Mouse (Mus musculus) lung, adult 18-20 months (tissue): ENCODE results near the gene Mettl27.
A peak's percentile ranks its signal among the peaks of the same experiment; 100 is the strongest.
"Not testable (repeated sequence)": the region's sequence is repeated elsewhere in the genome, so short reads cannot be mapped to it uniquely, and the experiment has no call there.

Experiments used
- DNase-seq, 2 experiments: peaks; one replicate each; pipeline ENCODE4 v3.0.0; 2022; ENCODE audit warnings: mixed read lengths in 2 of 2

Mettl27 gene

GRCm38 (mm10) chr5:134921106-134921505 is 11.1 kb upstream of the Mettl27 start:
- DNase-seq: no peak

DNA sequence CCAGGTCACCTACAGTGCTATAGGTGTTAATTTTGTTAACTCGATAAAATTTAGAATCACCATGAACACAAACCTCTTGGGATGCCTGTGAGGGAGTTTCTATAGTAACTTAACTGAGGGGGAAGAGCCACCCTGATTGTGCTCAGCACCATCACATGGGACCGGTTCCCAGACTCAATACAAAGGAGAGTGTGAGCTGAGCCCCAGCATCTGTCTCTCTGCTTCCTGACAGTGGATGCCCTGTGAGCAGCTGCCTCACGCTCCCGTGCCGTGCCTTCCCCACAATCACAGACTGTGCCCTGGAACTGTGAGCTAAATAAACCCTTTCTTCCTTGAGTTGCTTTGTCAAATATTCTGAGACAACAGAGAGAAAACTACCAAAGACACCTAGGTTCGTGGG is 9.0 kb upstream of the Mettl27 start:
- no peak for DNase-seq

- DNase-seq: no peak
These were observed 5.4 kb upstream of the Mettl27 start for GRCm38 (mm10) chr5:134926726-134927125.

- no peak for DNase-seq
These were observed 2.2 kb upstream of the Mettl27 start for GRCm38 (mm10) chr5:134929988-134930387.

- DNase-seq: peak; percentile 74 to 85
These were observed 722 bp downstream of the Mettl27 start for GRCm38 (mm10) chr5:134932903-134933276.

DNA sequence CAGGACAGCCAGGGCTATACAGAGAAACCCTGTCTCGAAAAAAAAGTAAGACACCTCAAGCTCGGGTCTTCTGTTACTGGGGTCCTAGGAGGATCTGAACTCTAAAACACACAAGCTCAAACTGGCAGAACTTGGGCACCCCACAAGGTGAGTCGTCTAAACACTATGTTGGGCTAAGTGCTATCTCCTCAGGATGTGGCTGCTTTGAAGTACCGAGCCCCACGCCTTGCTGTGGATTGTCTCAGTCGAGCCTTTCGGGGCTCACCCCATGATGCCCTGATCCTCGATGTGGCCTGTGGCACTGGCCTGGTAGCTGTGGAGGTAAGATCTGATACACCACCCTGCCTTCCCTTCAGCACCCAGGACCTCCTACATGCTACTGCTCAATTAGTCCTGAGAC is 1.1 kb downstream of the Mettl27 start:
- no peak for DNase-seq

DNA sequence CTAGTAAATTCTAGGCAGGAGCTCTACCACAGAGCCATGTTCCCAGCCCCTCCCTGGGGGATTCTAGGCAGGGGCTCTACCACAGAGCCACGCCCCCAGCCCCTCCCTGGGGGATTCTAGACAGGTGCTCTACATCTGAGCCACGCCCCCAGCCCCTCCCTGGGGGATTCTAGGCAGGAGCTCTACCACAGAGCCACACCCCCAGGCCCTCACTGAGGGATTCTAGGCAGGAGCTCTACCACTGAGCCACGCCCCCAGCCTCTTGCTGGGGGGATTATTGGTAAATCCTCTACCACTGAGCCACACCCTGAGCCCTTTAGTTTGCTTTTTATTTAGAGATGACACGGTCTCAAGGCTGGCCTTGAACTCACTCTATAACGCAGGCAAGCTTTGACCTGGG is 1.5 kb downstream of the Mettl27 start:
- DNase-seq: not testable (repeated sequence)

- no peak for DNase-seq
These were observed 2.5 kb downstream of the Mettl27 start for GRCm38 (mm10) chr5:134934666-134935065.

DNA sequence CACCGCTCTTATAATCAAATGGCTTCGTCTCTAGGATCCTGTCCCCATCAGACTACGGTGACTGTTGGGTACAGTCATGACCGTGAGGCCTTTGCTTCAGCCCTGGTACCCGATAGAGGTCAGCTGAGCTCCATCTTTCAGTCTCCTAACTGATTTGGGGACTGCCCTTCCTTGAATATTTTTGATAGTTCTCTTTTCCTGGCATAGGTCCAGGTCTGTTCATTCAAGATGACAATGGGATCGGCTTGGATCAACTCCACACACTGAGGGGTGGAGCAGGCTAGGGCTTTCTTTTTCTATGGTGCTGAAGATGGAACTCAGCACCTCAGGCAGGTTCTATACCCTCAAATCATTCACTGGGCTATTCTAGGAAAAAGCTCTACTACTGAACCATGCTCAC is 3.9 kb downstream of the Mettl27 start:
- DNase-seq: no peak

DNA sequence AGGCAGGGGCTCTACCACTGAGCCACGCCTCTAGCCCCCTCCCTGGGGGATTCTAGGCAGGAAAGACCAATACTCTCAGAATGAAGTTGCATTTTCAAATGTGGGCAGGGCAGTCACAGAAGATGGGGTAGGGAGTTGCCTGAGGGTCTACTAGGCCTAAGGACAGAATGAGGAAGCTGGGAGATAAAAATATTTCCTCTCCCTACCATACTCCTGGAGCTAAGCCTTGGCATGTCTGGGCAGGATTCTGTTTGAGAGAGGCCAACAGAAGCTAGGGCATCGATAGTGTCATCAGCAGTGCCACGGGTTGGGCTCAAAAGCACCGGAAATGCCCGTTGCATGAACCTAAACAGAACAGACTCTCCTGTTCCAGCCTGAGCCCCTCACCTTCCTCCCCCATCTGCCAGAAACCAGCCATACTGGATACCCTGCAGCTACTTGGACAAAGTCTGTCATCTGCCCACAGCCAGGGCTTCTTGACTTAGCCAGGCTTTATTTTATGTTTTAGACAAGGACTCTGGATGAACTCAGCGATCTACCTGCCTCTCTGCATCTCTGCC is 4.5 kb downstream of the Mettl27 start:
- DNase-seq: no peak

DNA sequence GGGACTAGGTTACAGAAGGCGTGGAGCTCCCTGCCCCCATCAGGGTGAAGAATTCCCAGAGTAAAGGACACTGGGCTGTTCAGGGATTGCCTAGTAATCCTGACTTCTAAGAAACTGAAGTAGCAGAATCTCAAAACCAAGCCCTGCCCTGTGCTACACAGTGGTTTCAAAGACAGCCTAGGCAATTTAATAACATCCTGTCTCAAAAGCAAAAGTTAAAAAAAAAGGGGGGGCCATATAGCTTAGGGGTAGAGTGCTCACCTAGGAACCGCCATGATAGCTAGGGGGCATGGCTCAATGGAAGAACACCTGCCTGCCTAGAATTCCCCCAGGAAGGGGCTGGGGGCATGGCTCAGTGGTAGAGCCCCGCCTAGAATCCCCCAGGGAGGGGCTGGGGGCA is 6.9 kb downstream of the Mettl27 start:
- no peak for DNase-seq

- not testable (repeated sequence) for DNase-seq
These were observed 7.4 kb downstream of the Mettl27 start for GRCm38 (mm10) chr5:134939554-134939953.

DNA sequence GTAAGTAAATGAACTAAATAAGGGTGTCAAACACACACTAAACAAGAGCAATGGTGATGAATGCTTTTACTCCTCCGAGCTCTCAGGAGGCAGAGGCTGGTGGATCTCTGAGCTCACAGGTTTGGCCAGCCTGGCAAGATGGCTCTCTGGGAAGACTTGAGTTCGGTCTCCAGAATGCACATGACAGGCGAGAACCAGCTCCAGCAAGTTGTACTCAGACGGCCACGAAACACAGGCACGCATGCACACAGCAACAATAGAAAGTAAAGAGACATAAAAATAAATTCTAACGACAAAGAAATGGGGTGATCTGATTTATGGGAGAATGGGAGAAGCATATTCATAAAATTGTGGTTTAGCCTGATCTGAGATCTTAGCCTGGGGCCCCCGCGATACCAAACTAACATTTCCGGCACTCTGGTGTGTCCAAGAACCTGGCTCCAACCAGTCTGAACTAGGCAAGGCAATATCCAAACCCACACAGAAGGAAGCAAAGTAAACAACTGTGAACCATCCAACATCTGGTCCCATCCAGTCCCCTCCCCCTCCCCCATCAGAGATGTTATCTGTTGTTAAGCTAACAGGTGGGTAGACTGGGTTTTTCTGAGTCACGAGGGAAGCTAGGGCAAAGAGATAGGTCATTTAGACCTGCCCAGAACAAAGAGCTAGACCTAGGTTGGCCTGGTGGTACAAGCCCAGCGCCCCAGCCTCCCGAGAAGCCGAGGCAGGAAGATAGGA is 9.5 kb downstream of the Mettl27 start:
- DNase-seq: no peak

DNA sequence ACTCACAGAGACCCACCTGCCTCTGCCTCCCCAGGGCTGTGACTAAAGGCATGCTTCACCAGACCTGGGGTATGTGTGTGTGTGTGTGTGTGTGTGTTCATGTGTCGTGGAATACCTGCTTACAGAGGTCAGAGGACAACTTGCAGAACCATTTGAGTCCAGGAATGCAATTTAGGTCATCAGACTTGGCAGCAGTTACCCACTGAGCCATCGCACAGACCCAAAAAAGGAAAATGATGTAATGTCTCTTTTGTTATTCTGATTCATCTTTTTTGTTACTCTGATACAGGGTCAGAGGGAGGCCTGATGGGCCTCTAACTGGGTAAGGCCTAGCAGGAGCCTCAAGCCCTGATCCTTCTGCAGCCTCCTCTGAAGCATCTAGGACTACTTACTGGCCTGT is 10.6 kb downstream of the Mettl27 start:
- no peak for DNase-seq

DNA sequence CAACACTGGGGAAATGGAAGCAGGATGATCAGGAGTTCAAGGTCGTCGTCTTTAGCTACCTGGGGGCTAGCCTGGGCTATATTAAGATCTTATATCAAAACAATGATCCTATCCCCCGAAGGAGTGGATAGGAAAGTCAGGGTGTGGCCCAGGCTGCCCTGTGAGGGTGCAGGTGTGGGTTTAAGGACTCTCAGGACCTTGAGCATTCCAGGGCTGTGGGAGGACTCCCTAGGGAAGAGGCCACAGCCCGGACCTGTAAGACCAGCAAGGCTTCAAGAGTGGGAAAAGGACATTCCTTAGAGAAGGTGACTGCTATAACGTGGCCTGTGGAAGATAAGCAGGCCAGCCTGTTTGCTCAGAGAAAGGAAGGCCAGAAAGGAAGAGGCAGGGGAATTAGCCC is 12.0 kb downstream of the Mettl27 start:
- DNase-seq: no peak

- no peak for DNase-seq
These were observed 13.2 kb downstream of the Mettl27 start for GRCm38 (mm10) chr5:134945266-134945959.

DNA sequence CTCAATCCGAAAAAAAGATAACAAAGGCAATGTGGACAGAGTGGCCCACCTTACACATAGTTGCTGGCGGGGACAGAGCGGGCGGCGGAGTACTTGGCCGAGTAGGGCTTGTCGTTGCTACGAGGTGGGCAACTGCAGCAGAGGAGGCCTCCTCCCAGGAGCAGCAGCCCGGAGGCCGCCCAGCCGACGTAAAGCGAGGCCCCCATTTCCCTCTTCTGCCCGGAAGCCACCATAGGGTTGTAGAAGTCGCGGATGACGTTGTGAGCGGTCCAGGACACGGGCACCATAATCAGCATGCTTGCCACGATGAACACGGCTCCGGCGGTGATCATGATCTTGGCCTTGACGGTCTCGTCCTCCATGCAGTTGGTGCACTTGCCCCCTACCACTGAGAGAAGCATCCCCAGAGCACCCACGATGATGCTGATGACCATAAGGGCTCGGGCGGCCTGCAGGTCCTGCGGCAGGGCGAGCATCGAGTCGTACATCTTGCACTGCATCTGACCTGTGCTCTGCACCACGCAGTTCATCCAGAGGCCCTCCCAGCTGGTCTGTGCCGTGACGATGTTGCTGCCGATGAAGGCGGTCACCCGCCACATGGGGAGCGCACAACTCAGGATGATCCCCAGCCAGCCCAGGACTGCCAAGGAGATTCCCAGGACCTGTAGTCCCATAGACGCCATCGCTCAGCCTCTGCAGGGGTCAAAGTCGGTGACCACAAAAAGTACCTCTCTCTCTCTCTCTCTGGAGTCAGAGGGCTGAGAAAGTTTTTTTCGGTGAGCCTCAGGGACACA is 14.1 kb downstream of the Mettl27 start:
- DNase-seq: no peak

DNA sequence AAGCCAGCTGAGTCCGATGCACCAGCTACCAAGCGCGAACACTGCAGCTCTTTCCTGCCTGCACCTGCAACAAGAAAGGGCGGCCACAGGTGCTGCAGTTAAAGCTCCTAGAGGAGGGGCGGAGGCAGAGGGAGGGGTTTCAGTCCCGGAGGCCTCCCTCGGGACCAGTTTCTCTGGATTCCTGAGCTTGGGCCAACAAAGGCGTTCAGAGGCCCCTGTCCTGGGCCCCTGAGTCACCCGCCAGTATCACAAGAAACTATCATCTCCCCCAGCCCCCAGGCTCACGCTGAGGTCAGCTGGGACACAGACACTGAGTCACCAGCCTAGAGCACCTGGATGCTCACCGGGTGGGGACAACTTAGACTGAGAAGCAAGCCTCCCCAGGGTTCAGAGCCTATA is 14.7 kb downstream of the Mettl27 start, which contains the start of gene Cldn4:
Gene Cldn4 (minus strand): TSS at position 78 of the 399 bp plus-strand sequence.
- DNase-seq: peak; percentile 70 to 79

- peak; percentile 27 to 57 for DNase-seq
These were observed 15.4 kb downstream of the Mettl27 start for GRCm38 (mm10) chr5:134947420-134948084.

DNA sequence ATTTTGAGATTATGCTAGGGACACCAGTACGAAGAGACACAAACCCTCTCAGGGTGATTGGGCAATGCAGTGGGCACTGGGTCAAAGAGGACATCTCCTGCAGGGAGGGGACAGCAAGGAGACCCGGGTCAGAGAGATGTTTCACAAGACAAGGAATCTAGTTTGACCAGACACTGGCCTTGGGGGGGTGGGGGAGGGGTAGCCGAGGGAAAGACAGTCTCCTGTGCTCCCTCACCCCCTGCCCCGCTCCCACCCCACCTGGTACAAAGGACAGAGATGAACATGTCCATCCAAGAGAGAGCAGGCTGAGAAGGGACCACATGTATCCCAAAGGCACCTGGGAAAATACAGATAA is 15.9 kb downstream of the Mettl27 start:
- no peak for DNase-seq

- peak; percentile 81 to 87 for DNase-seq
These were observed 19.1 kb downstream of the Mettl27 start for GRCm38 (mm10) chr5:134951053-134951884.

GRCm38 (mm10) chr5:134955491-134955890 is 23.3 kb downstream of the Mettl27 start:
- DNase-seq: no peak
